Comparison of ENCODE assay signal across 9 mouse cellular contexts in the genomic region with DNA sequence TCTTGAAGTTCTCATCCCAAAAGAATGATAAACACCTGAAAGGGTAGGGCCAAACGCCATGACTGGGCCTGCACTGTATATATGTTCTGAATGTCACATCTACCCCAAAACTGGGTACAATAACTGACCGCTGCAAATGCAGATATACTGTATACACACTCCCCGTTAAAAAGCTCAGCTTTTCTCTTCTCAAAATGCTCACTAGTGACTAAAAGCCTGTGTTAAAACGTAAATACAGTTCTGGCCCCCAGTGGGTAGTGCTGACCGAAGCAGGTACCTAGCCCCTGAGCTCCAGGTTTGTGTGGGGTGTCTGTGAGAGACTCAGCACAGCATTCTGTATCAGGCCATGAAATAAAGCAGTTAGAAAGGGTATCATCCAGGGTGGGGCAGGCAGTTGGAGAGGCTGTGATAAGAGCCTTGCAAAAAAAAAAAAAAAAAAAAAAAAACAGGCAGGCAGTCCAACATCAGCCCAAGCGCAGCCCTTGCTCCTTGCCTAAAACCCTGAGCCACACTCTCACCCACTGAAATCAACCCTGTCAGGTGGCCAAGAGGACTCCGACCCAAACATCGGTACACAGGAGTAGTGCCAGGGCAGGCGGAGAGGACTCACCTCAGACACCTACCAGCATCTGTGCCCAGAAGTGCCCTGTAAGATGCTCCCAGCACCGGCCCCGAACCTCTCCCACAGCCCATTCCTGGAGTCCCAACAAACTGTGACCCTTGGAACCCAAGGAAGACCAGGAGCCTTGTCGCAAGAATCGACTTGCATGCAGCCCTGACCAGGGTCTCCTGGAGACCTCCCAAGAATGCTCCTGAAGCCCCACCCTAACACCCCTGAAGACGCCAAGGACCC. TPM values are rescaled to one million over a fixed set of nuclear protein-coding genes. Genes with fewer than 3 reads are reported as not detected.
DNase-seq lines count a peak whose midpoint lies in the region; ATAC-seq and TF ChIP-seq lines count a peak whose summit lies in the region.
"Had no signal": no experiment of that assay in that cellular context is flagged by ENCODE, and none has a peak within 500 bp of the region (broad histone marks: within the 10 kb centered on the region; RNA-seq: fewer than 3 reads in every experiment).

No protein-coding gene starts in this region.

- no peaks in the 10 kb centered on the region for H3K4me1 ChIP-seq in cerebellum, adult 2 months (ENCODE audit: control insufficient read depth, insufficient read depth, low read length)
- peaks cover 33% of the 10 kb centered on the region for H3K4me1 ChIP-seq in heart, embryonic 12.5 days (replicated peaks)
- 0 out of 2 replicates have a peak, but pooled peaks cover 3% of the 10 kb centered on the region for H3K4me1 ChIP-seq in midbrain, postnatal 0 days (ENCODE audit: insufficient read depth, low read length)

- H3K4me3 ChIP-seq in cerebellum, adult 2 months (replicated peaks; ENCODE audit: insufficient read depth, low read depth, low read length), result peak overlapping the region; percentile 78
- peak overlapping the region; percentile 78 for H3K4me3 ChIP-seq in heart, embryonic 12.5 days
- H3K4me3 ChIP-seq in midbrain, postnatal 0 days (ENCODE audit: low read depth, low read length), result peak overlapping the region; percentile 71

- WGBS in cerebellum, adult 2 months, result 51% methylated on average over 14 of the region's 14 CpGs
- WGBS in heart, embryonic 12.5 days, result 51% methylated on average over 14 of the region's 14 CpGs
- 55% methylated on average over 14 of the region's 14 CpGs for WGBS in midbrain, postnatal 0 days

- TF ChIP-seq POLR2A in cerebellum, adult 2 months (IDR thresholded peaks at IDR 0.05; ENCODE audit: borderline replicate concordance, insufficient read depth, low read length), result no peak

- peaks cover 3% of the 10 kb centered on the region; the same call in 1 of the 2 replicates for H3K36me3 ChIP-seq in heart, embryonic 12.5 days
- peaks cover 6% of the 10 kb centered on the region; the same call in 1 of the 2 replicates for H3K36me3 ChIP-seq in midbrain, postnatal 0 days (ENCODE audit: insufficient read depth, low read length)

- no peaks in the 10 kb centered on the region for H3K9me3 ChIP-seq in heart, embryonic 12.5 days (replicated peaks)
- no peaks in the 10 kb centered on the region for H3K9me3 ChIP-seq in midbrain, postnatal 0 days (ENCODE audit: low read length)

- no peak overlapping the region for H3K27ac ChIP-seq in cerebellum, adult 2 months (ENCODE audit: insufficient read depth, low read length)
- H3K27ac ChIP-seq in heart, embryonic 12.5 days (ENCODE audit: poor library complexity, severe bottlenecking), result no peak overlapping the region; the same call in 1 of the 2 replicates
- H3K27ac ChIP-seq in midbrain, postnatal 0 days (ENCODE audit: low read depth, low read length), result no peak overlapping the region

- ATAC-seq in cerebellum, adult (ENCODE audit: insufficient number of reproducible peaks, low FRiP score, low TSS enrichment), result no peak; the same call in 1 of the 2 replicates
- ATAC-seq in heart, embryonic 12.5 days (ENCODE audit: insufficient number of reproducible peaks, low FRiP score), result peak; percentile 39; the same call in 1 of the 2 replicates
- ATAC-seq in midbrain, postnatal 0 days (ENCODE audit: low FRiP score), result no peak

- DNase-seq in cerebellum, adult 2 months, result peak in 1 of 2 experiments; percentile 36
- peak; percentile 41 for DNase-seq in adipocyte (ENCODE audit: low spot score)
- DNase-seq in kidney, postnatal 10 days, result peak; percentile 32
- DNase-seq in midbrain, postnatal 0 days (ENCODE audit: low spot score), result no peak
- no peak for DNase-seq in layer of hippocampus, postnatal 36 days
- DNase-seq in adrenal gland, postnatal 10 days, result no peak

- H3K4me2 ChIP-seq in heart, embryonic 12.5 days, result peak overlapping the region; percentile 85
- H3K4me2 ChIP-seq in midbrain, postnatal 0 days (ENCODE audit: low read depth, low read length, poor library complexity, severe bottlenecking), result peak overlapping the region; percentile 86

- no peaks in the 10 kb centered on the region for H3K27me3 ChIP-seq in cerebellum, adult 2 months (ENCODE audit: control insufficient read depth, insufficient read depth, low read length)
- no peaks in the 10 kb centered on the region for H3K27me3 ChIP-seq in heart, embryonic 12.5 days (replicated peaks)
- no peaks in the 10 kb centered on the region for H3K27me3 ChIP-seq in midbrain, postnatal 0 days (ENCODE audit: insufficient read depth, low read length)

- TF ChIP-seq CTCF in cerebellum, adult 2 months (IDR thresholded peaks at IDR 0.05; ENCODE audit: borderline replicate concordance, insufficient read depth, low read depth, low read length), result no peak
- TF ChIP-seq CTCF in midbrain, postnatal 0 days (IDR thresholded peaks at IDR 0.05), result no peak

- H3K9ac ChIP-seq in heart, embryonic 12.5 days, result peak overlapping the region; percentile 89
- H3K9ac ChIP-seq in midbrain, postnatal 0 days (replicated peaks; ENCODE audit: low read length, poor library complexity, severe bottlenecking), result peak overlapping the region; percentile 74

RNA-seq across cellular contexts. Expression of a gene that starts 1.0 kb away (rescaled TPM):
- 21.4 and 21.8 TPM in 2 replicates for polyA plus RNA-seq in cerebellum, adult 2 months (2012; rRNA removed)
- 19.3 and 21.3 TPM in 2 replicates for polyA plus RNA-seq in heart, embryonic 12.5 days (2016; fragmentation: Nextera tagmentation; extraction: Ambion mirVana)
- total RNA-seq in midbrain, postnatal 0 days (2014; rRNA removed), result 15.5 and 15.9 TPM in 2 replicates
- 11.9 and 12.0 TPM in 2 replicates for polyA plus RNA-seq in midbrain, postnatal 0 days (2015; fragmentation: Nextera tagmentation; extraction: Ambion mirVana)
- total RNA-seq in layer of hippocampus, postnatal 36 days (2021), result 10 to 100 TPM; 25.3 to 38.0 TPM
- 10 to 100 TPM; 30.3 to 36.5 TPM for total RNA-seq in adrenal gland, postnatal 10 days (2021)

RNA-seq across cellular contexts. Expression of a gene that starts 12.5 kb away (rescaled TPM):
- polyA plus RNA-seq in cerebellum, adult 2 months (2012; rRNA removed), result 152 and 160 TPM in 2 replicates
- polyA plus RNA-seq in heart, embryonic 12.5 days (2016; fragmentation: Nextera tagmentation; extraction: Ambion mirVana), result 426 and 432 TPM in 2 replicates
- total RNA-seq in midbrain, postnatal 0 days (2014; rRNA removed), result 183 and 191 TPM in 2 replicates
- 287 and 295 TPM in 2 replicates for polyA plus RNA-seq in midbrain, postnatal 0 days (2015; fragmentation: Nextera tagmentation; extraction: Ambion mirVana)
- 100 to 1,000 TPM; 166 to 174 TPM for total RNA-seq in layer of hippocampus, postnatal 36 days (2021)
- total RNA-seq in adrenal gland, postnatal 10 days (2021), result 100 to 1,000 TPM; 183 to 187 TPM

RNA-seq across cellular contexts. Expression of a gene that starts 54.0 kb away (rescaled TPM):
- polyA plus RNA-seq in cerebellum, adult 2 months (2012; rRNA removed), result 12.5 and 16.1 TPM in 2 replicates
- 0.10 and 0.13 TPM in 2 replicates for polyA plus RNA-seq in heart, embryonic 12.5 days (2016; fragmentation: Nextera tagmentation; extraction: Ambion mirVana)
- 22.7 and 29.1 TPM in 2 replicates for total RNA-seq in midbrain, postnatal 0 days (2014; rRNA removed)
- polyA plus RNA-seq in midbrain, postnatal 0 days (2015; fragmentation: Nextera tagmentation; extraction: Ambion mirVana), result 5.2 and 6.1 TPM in 2 replicates
- 100 to 1,000 TPM; 118 to 130 TPM for total RNA-seq in layer of hippocampus, postnatal 36 days (2021)
- total RNA-seq in adrenal gland, postnatal 10 days (2021), result 1 to 10 TPM; 5.2 to 8.0 TPM
- total RNA-seq: heart, postnatal 14 days had no signal

Comparison
In these comparisons a context has a peak if more than half of its experiments do, and no peak if none do; other contexts are left out.
1. DNase-seq: peak in adipocyte (single experiment) and kidney, postnatal 10 days (single experiment); none in midbrain, postnatal 0 days (single experiment), layer of hippocampus, postnatal 36 days (0 of 2) and adrenal gland, postnatal 10 days (single experiment).
2. Peak in every context shown above with its lines, with median percentiles within 50 percentile points of each other: H3K4me3 ChIP-seq.